Mouse (Mus musculus) stomach, embryonic 15.5 days (tissue): ENCODE measurements around the gene Mast4. TPM values are rescaled to one million over a fixed set of nuclear protein-coding genes. Genes with fewer than 3 reads are reported as not detected.

Source experiments
- ATAC-seq: fragments of 200-750 bp; cut with Nextera tagmentation; 2 replicates; pipeline ENCODE4 v1.8.0; 2017; ENCODE audit warnings: low read depth, moderate number of reproducible peaks, moderate TSS enrichment; ENCODE audit not compliant: insufficient read depth, low FRiP score
- H3K27ac ChIP-seq: fragments of 300-500 bp; sonication (generic); 2 replicates; pipeline ENCODE4 v1.5.1; 2015; ENCODE audit warnings: mild to moderate bottlenecking, inconsistent platforms
- H3K27me3 ChIP-seq: fragments of 300-500 bp; sonication (generic); replicated peaks from 2 replicates; pipeline ENCODE4 v1.6.1; 2015; ENCODE audit warnings: inconsistent platforms
- H3K36me3 ChIP-seq: fragments of 300-500 bp; sonication (generic); 2 replicates; pipeline ENCODE4 v1.6.1; 2015; ENCODE audit warnings: inconsistent platforms
- H3K4me1 ChIP-seq: fragments of 300-500 bp; sonication (generic); 2 replicates; pipeline ENCODE4 v1.6.1; 2015; ENCODE audit warnings: inconsistent platforms
- H3K4me2 ChIP-seq: fragments of 300-500 bp; sonication (generic); 2 replicates; pipeline ENCODE4 v1.6.1; 2015; ENCODE audit warnings: mild to moderate bottlenecking, inconsistent platforms
- H3K4me3 ChIP-seq: fragments of 300-500 bp; sonication (generic); replicated peaks from 2 replicates; pipeline ENCODE4 v1.5.1; 2015; ENCODE audit warnings: inconsistent platforms
- H3K9ac ChIP-seq: fragments of 300-500 bp; sonication (generic); 2 replicates; pipeline ENCODE4 v1.6.1; 2015; ENCODE audit warnings: inconsistent platforms
- H3K9me3 ChIP-seq: fragments of 300-500 bp; sonication (generic); 2 replicates; pipeline ENCODE4 v1.6.1; 2016; ENCODE audit warnings: inconsistent platforms
- WGBS: fragments of 180-500 bp; shearing (Covaris S2); methylation state at CpG from one replicate; pipeline ENCODE4 v1.1.7; 2015; 5-methylcytosine and 5-hydroxymethylcytosine counted together
- polyA plus RNA-seq: library from polyadenylated mRNA; unstranded; fragments of >200 nt; fragmentation: Nextera tagmentation; extraction: Ambion mirVana; gene quantifications from 2 replicates; pipeline ENCODE4 v1.2.1, GENCODE M21; 2015

Gene Mast4
- polyA plus RNA-seq, 1 experiment from 2014 or later, result 29.5 TPM

GRCm38 (mm10) chr13:102775506-102775905, 558.8 kb downstream of the Mast4 start:
- Histone ChIP-seq H3K27me3 (no peaks in the 10 kb centered on the region), H3K4me1 (no peaks in the 10 kb centered on the region), H3K36me3 (peaks cover 12% of the 10 kb centered on the region), H3K4me2 (no peak overlapping the region), H3K27ac (no peak overlapping the region), H3K9me3 (no peaks in the 10 kb centered on the region), H3K4me3 (no peak overlapping the region), H3K9ac (no peak overlapping the region)
- 77% methylated on average over 6 of the region's 6 CpGs for WGBS
- no peak for ATAC-seq

- peaks cover 12% of the 10 kb centered on the region for H3K36me3 ChIP-seq
- H3K4me1 ChIP-seq, result no peaks in the 10 kb centered on the region
- no peak overlapping the region for H3K9ac ChIP-seq
- H3K9me3 ChIP-seq, result no peaks in the 10 kb centered on the region
- 70% methylated on average over 7 of the region's 7 CpGs for WGBS
- no peak overlapping the region for H3K4me3 ChIP-seq
- H3K27ac ChIP-seq, result no peak overlapping the region
- no peak for ATAC-seq
- no peak overlapping the region for H3K4me2 ChIP-seq
- H3K27me3 ChIP-seq, result no peaks in the 10 kb centered on the region
Measured at GRCm38 (mm10) chr13:102774786-102775201, 559.5 kb downstream of the Mast4 start.

- H3K4me1 ChIP-seq, result no peaks in the 10 kb centered on the region
- 83% methylated on average over 9 of the region's 9 CpGs for WGBS
- H3K27me3 ChIP-seq, result no peaks in the 10 kb centered on the region
- no peak for ATAC-seq
- no peak overlapping the region for H3K4me3 ChIP-seq
- peaks cover 3% of the 10 kb centered on the region; the same call in 1 of the 2 replicates for H3K36me3 ChIP-seq
- H3K9me3 ChIP-seq, result no peaks in the 10 kb centered on the region
- no peak overlapping the region for H3K9ac ChIP-seq
- H3K27ac ChIP-seq, result no peak overlapping the region
- no peak overlapping the region for H3K4me2 ChIP-seq
Measured at GRCm38 (mm10) chr13:102773169-102773568, 561.1 kb downstream of the Mast4 start.

- H3K27me3 ChIP-seq, result no peaks in the 10 kb centered on the region
- ATAC-seq, result no peak
- H3K4me3 ChIP-seq, result no peak overlapping the region
- no peaks in the 10 kb centered on the region for H3K9me3 ChIP-seq
- no peaks in the 10 kb centered on the region for H3K4me1 ChIP-seq
- H3K27ac ChIP-seq, result no peak overlapping the region
- peaks cover 3% of the 10 kb centered on the region; the same call in 1 of the 2 replicates for H3K36me3 ChIP-seq
- no peak overlapping the region for H3K4me2 ChIP-seq
- 49% methylated on average over 8 of the region's 8 CpGs for WGBS
- no peak overlapping the region for H3K9ac ChIP-seq
Measured at GRCm38 (mm10) chr13:102770194-102770593, 564.1 kb downstream of the Mast4 start.

GRCm38 (mm10) chr13:102768512-102768911, 565.8 kb downstream of the Mast4 start:
- Histone ChIP-seq H3K9me3 (no peaks in the 10 kb centered on the region), H3K27ac (no peak overlapping the region), H3K4me3 (no peak overlapping the region), H3K4me1 (no peaks in the 10 kb centered on the region), H3K9ac (no peak overlapping the region), H3K27me3 (no peaks in the 10 kb centered on the region), H3K4me2 (no peak overlapping the region), H3K36me3 (peaks cover 12% of the 10 kb centered on the region)
- ATAC-seq, result no peak
- WGBS, result 94% methylated on average over 11 of the region's 11 CpGs

GRCm38 (mm10) chr13:102767110-102767509, 567.2 kb downstream of the Mast4 start:
- H3K27ac ChIP-seq, result no peak overlapping the region
- H3K9ac ChIP-seq, result no peak overlapping the region
- no peak overlapping the region for H3K4me2 ChIP-seq
- peaks cover 12% of the 10 kb centered on the region for H3K36me3 ChIP-seq
- H3K4me3 ChIP-seq, result no peak overlapping the region
- no peak for ATAC-seq
- H3K4me1 ChIP-seq, result no peaks in the 10 kb centered on the region
- 79% methylated on average over 7 of the region's 7 CpGs for WGBS
- no peaks in the 10 kb centered on the region for H3K9me3 ChIP-seq
- H3K27me3 ChIP-seq, result no peaks in the 10 kb centered on the region

- ATAC-seq, result no peak
- H3K27me3 ChIP-seq, result no peaks in the 10 kb centered on the region
- WGBS, result 91% methylated on average over 11 of the region's 11 CpGs
- H3K4me2 ChIP-seq, result no peak overlapping the region
- H3K9ac ChIP-seq, result no peak overlapping the region
- H3K36me3 ChIP-seq, result peaks cover 9% of the 10 kb centered on the region
- no peak overlapping the region for H3K27ac ChIP-seq
- H3K4me3 ChIP-seq, result no peak overlapping the region
- H3K9me3 ChIP-seq, result no peaks in the 10 kb centered on the region
- H3K4me1 ChIP-seq, result no peaks in the 10 kb centered on the region
Measured at GRCm38 (mm10) chr13:102765216-102765615, 569.1 kb downstream of the Mast4 start.

- Histone ChIP-seq H3K9me3 (no peaks in the 10 kb centered on the region), H3K27me3 (no peaks in the 10 kb centered on the region), H3K4me2 (no peak overlapping the region), H3K27ac (no peak overlapping the region), H3K4me1 (no peaks in the 10 kb centered on the region), H3K4me3 (no peak overlapping the region), H3K9ac (no peak overlapping the region), H3K36me3 (peaks cover 9% of the 10 kb centered on the region)
- no peak for ATAC-seq
- 91% methylated on average over 1 of the region's 1 CpGs for WGBS
Measured at GRCm38 (mm10) chr13:102764218-102764617, 570.1 kb downstream of the Mast4 start.

GRCm38 (mm10) chr13:102762203-102762602, 572.1 kb downstream of the Mast4 start:
- no peaks in the 10 kb centered on the region for H3K4me1 ChIP-seq
- peaks cover 19% of the 10 kb centered on the region for H3K36me3 ChIP-seq
- no peak overlapping the region for H3K9ac ChIP-seq
- 87% methylated on average over 10 of the region's 10 CpGs for WGBS
- no peak overlapping the region for H3K4me2 ChIP-seq
- H3K27me3 ChIP-seq, result no peaks in the 10 kb centered on the region
- no peak overlapping the region for H3K4me3 ChIP-seq
- H3K27ac ChIP-seq, result no peak overlapping the region
- ATAC-seq, result no peak
- no peaks in the 10 kb centered on the region for H3K9me3 ChIP-seq

GRCm38 (mm10) chr13:102761410-102761809, 572.9 kb downstream of the Mast4 start:
- H3K4me1 ChIP-seq, result no peaks in the 10 kb centered on the region
- H3K4me2 ChIP-seq, result no peak overlapping the region
- no peaks in the 10 kb centered on the region for H3K27me3 ChIP-seq
- H3K9me3 ChIP-seq, result no peaks in the 10 kb centered on the region
- H3K4me3 ChIP-seq, result no peak overlapping the region
- ATAC-seq, result no peak
- no peak overlapping the region for H3K27ac ChIP-seq
- no peak overlapping the region for H3K9ac ChIP-seq
- H3K36me3 ChIP-seq, result peaks cover 19% of the 10 kb centered on the region
- WGBS, result 72% methylated on average over 9 of the region's 9 CpGs

- H3K4me3 ChIP-seq, result no peak overlapping the region
- H3K4me2 ChIP-seq, result no peak overlapping the region
- 93% methylated on average over 6 of the region's 6 CpGs for WGBS
- H3K27me3 ChIP-seq, result no peaks in the 10 kb centered on the region
- H3K9ac ChIP-seq, result no peak overlapping the region
- H3K4me1 ChIP-seq, result no peaks in the 10 kb centered on the region
- H3K36me3 ChIP-seq, result peaks cover 10% of the 10 kb centered on the region; the same call in 1 of the 2 replicates
- H3K9me3 ChIP-seq, result no peaks in the 10 kb centered on the region
- no peak for ATAC-seq
- H3K27ac ChIP-seq, result no peak overlapping the region
Measured at GRCm38 (mm10) chr13:102758021-102758420, 576.3 kb downstream of the Mast4 start.

GRCm38 (mm10) chr13:102756071-102756470, 578.2 kb downstream of the Mast4 start:
- Histone ChIP-seq H3K27me3 (no peaks in the 10 kb centered on the region), H3K27ac (no peak overlapping the region), H3K4me1 (no peaks in the 10 kb centered on the region), H3K9me3 (no peaks in the 10 kb centered on the region), H3K9ac (no peak overlapping the region), H3K4me2 (no peak overlapping the region), H3K36me3 (peaks cover 10% of the 10 kb centered on the region; the same call in 1 of the 2 replicates), H3K4me3 (no peak overlapping the region)
- ATAC-seq, result no peak
- 82% methylated on average over 8 of the region's 8 CpGs for WGBS

GRCm38 (mm10) chr13:102755124-102755523, 579.2 kb downstream of the Mast4 start:
- Histone ChIP-seq H3K4me3 (no peak overlapping the region), H3K4me2 (no peak overlapping the region), H3K9ac (no peak overlapping the region), H3K9me3 (no peaks in the 10 kb centered on the region), H3K27me3 (no peaks in the 10 kb centered on the region), H3K4me1 (no peaks in the 10 kb centered on the region), H3K36me3 (peaks cover 10% of the 10 kb centered on the region; the same call in 1 of the 2 replicates), H3K27ac (no peak overlapping the region)
- no peak for ATAC-seq
- 93% methylated on average over 8 of the region's 8 CpGs for WGBS
